Mouse (Mus musculus) adrenal gland, adult (tissue): ENCODE results near the gene Tmem135.

Experiments
- DNase-seq, 2 experiments: peaks; one replicate each; pipeline ENCODE4 v3.0.0; 2022 to 2023; ENCODE audit warnings: low spot score in 1 of 2; ENCODE audit not compliant: inconsistent age in 2 of 2

The Tmem135 gene

GRCm38 (mm10) chr7:89257871-89258502 is 146.0 kb downstream of the Tmem135 start:
- no peak for DNase-seq

DNA sequence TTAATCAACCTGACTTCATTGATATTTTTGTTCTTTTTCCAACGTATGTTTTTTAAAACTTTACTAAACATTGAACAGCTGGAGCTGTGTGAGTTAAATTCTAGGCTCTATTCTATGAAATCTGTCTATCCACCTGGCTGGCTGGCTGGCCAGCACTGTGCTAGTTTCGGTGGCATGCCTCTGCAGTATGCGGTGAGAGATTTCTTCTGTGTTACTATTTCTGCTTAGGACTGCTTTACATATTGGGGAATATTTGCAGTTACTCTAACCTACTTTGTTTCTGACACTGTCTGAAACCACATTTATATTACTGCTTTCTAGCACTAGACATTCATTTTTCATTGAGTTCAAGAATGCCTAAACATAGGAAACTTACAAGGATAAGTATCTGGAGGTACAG is 150.2 kb downstream of the Tmem135 start:
- DNase-seq, result no peak

- no peak for DNase-seq
Measured at GRCm38 (mm10) chr7:89253317-89253716, 150.7 kb downstream of the Tmem135 start.

- no peak for DNase-seq
Measured at GRCm38 (mm10) chr7:89251880-89252453, 152.1 kb downstream of the Tmem135 start.

- peak in 1 of 2 experiments; percentile 52 for DNase-seq
Measured at GRCm38 (mm10) chr7:89248135-89248850, 155.7 kb downstream of the Tmem135 start.

- no peak for DNase-seq
Measured at GRCm38 (mm10) chr7:89247012-89247710, 156.9 kb downstream of the Tmem135 start.

- no peak for DNase-seq
Measured at GRCm38 (mm10) chr7:89242565-89242964, 161.5 kb downstream of the Tmem135 start.

DNA sequence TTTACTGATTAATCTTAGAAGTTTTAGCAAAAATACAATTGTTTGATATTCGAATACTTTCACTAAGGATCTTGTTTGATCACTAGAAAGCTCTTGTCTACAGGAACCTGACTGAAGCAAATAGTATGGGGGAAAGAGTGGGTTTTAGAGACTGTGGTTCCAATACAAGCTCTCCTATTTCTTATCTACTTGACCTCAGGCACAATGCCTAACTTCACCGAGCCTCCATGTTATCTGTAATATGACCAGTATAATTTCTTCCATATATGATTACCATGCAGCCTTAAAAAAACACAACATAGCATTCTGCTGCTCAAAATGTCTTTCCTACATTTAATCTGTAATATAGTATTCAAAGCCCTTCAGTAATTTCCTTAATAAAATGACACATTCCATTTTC is 161.9 kb downstream of the Tmem135 start:
- no peak for DNase-seq

GRCm38 (mm10) chr7:89239592-89239991 is 164.4 kb downstream of the Tmem135 start:
- no peak for DNase-seq

DNA sequence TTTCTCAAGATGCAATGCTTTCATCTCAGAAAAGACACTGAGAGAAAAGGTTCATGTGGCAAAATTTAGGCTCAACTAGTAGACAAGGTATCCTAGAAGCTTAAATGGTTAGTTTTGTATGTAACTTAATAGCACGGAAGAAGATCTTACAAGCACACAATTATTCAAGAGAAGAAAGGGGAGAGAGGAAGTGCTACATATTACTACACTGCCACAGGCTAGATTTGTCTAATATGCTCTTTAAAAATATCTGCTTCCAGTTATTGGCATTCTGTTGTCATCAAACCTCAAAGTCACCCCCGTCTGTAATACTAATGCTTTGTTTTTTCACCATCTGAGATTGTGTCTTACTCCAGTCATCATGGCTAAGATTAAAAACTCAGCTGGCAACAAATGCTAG is 167.4 kb downstream of the Tmem135 start:
- no peak for DNase-seq

DNA sequence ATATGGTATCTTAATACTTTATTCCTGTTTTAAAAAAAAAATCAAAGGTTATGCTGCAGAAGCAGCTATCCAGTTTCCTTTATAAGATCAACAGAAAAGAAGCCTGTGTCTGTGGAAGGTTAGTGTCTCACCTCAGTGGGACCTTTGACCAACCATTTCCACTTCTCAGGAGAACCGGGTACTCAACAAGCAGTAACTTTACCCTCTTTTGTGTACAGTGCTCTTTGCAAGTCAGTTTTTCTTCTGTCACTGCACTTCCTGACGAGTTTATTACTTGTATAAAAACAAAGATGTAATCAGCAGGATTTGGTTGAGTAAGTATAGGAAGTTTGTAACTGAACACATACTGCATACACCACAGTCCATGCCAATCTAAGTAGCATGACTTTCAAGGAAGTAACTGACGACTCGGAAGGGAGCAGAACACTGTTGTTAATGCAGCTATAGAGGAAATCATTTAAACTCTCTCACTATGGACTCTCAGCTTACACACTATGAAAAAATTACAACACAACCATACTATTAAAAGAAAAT is 168.0 kb downstream of the Tmem135 start:
- DNase-seq, result no peak

- DNase-seq, result no peak
Measured at GRCm38 (mm10) chr7:89232499-89233145, 171.4 kb downstream of the Tmem135 start.

GRCm38 (mm10) chr7:89231200-89231790 is 172.7 kb downstream of the Tmem135 start:
- DNase-seq, result peak in 1 of 2 experiments; percentile 63

- DNase-seq, result no peak
Measured at GRCm38 (mm10) chr7:89222609-89223008, 181.4 kb downstream of the Tmem135 start.

DNA sequence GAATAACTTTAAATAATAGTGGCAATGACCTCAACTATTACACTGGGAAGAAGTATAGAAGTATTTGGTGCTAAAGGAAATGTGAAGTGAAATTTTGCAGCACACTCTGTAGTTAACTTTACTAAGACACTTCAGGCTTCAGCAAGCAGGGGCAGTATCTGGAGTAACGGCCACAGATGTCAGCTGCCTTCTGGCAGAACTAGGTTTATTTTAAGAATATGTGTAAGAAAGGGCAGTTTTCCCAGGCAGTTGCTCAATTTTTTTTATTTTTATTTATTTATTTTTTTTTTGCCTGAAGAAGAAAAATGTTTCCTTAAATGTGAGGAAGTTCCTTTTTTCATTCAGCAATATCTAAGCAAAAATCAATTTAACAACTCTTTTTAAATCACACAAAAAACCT is 187.4 kb downstream of the Tmem135 start:
- no peak for DNase-seq

DNA sequence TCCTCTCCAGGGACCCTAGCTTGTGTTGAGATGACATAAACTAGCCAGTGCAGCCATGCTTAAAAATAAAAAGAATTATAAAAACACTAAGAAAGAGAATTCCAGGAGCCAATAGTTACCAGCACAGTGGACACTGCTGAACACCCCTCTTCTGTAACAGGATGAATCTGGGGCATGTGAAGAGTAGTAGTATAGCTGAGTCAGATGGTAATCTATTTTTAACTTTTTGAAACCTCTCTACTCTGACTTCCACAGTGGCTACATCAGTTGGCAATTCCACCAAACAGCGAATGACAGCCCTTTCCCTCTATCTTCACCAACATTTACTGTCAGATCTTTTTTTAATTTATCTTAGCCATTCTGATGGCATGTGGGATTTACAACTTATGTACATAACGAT is 187.9 kb downstream of the Tmem135 start:
- DNase-seq, result no peak

GRCm38 (mm10) chr7:89215714-89216113 is 188.3 kb downstream of the Tmem135 start:
- no peak for DNase-seq

GRCm38 (mm10) chr7:89210506-89210905 is 193.5 kb downstream of the Tmem135 start:
- no peak for DNase-seq

DNA sequence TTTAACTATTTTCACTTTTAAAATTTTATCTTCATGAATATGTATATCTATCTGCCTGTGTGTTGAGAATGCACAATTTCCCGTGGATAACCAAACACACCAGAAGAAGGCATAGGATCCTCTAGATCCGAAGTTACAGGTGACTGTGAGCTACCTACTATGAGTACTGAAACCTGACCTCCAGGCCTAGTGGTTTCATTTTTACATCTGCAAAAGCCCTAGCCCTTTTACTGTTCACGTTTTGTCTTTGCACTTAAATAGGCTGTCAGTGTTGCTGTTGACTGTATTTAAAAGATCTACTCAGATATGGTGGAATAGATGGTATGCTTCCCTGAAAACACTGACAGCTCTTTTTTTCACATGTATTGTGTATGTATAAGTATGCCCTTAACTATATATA is 197.9 kb downstream of the Tmem135 start:
- no peak for DNase-seq

DNA sequence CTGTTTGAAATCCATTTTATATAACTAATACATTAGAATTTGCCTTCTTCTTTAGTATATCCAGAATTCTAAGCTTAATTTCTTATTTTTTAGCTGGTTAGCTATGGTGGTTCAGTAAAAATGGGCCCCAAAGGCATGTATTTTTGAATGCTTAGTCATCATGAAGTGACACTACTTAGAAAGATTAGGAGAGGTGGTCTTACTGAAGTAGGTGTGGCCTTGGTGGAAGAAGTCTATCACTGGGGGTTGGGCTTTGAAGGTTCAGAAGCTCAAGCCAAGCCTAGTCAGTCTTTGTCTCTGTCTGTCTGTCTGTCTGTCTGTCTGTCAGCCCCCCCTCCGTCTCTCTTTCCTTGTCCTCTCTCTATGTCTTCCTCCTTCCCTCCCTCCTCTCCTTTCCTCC is 198.6 kb downstream of the Tmem135 start:
- no peak for DNase-seq

GRCm38 (mm10) chr7:89203144-89203543 is 200.9 kb downstream of the Tmem135 start:
- DNase-seq, result no peak
